Mouse (Mus musculus) megakaryocyte, embryonic 14.5 days (primary cell): Measurements from ENCODE around the gene Nppc.

Experiments
- FLI1 ChIP-seq: IDR thresholded peaks from 2 replicates; pipeline ENCODE4 v1.6.1; 2012; ENCODE audit warnings: low read length, inconsistent platforms, mixed read lengths
- GATA1 ChIP-seq: IDR thresholded peaks from 3 replicates; pipeline ENCODE4 v1.6.1; 2012; ENCODE audit warnings: mixed read lengths, low read length, inconsistent platforms, borderline replicate concordance

- TF ChIP-seq GATA1 = no peak
- TF ChIP-seq FLI1 = no peak
Observed at GRCm38 (mm10) chr1:86665091-86665490, 5.3 kb downstream of the Nppc start.
